Mouse (Mus musculus): Measurements from ENCODE around the gene Iqce. TPM values are rescaled to one million over a fixed set of nuclear protein-coding genes. Genes with fewer than 3 reads are reported as not detected.

Gene Iqce
- polyA plus RNA-seq, 1 experiment: 4.8 TPM

DNA sequence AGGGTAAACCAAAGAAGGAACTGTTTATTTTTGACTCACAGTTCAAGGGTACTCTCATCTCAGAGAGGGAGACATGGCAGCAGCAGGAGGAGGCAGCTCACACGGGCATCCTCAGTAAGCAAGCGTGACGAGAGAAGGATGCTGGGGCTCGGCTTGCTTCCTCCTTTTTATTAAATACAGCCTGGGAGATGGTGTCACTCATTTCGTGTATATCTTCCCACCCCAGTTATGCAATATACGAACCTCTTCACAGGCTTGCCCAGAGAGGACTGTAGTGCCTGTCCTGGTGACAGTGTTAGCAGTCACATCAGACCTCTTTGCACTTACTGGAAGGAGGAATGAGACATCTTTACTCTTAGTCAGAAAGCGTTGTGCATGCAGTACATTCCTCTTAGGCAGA is 18.6 kb upstream of the Iqce start:
- no peak overlapping the region for H3K4me3 ChIP-seq
- H3K4me2 ChIP-seq (ENCODE audit: low read depth): no peak overlapping the region
- H3K79me2 ChIP-seq (ENCODE audit: control insufficient read depth, insufficient read depth): no peaks in the 10 kb centered on the region
- no peak overlapping the region for H3ac ChIP-seq (ENCODE audit: control insufficient read depth, insufficient read length)
- H3K27me3 ChIP-seq (ENCODE audit: control insufficient read depth, insufficient read depth, insufficient read length): peaks cover 21% of the 10 kb centered on the region
- TF ChIP-seq MAX (IDR thresholded peaks at IDR 0.05; ENCODE audit: low read depth): no peak
- no peak for TF ChIP-seq POLR2A (IDR thresholded peaks at IDR 0.05; ENCODE audit: insufficient read length, low read depth)
- TF ChIP-seq CEBPB (IDR thresholded peaks at IDR 0.05; ENCODE audit: insufficient read depth, poor library complexity, severe bottlenecking): no peak
- TF ChIP-seq POLR2AphosphoS2 (IDR thresholded peaks at IDR 0.05; ENCODE audit: insufficient read length, low read depth): no peak
- TF ChIP-seq TCF12 (IDR thresholded peaks at IDR 0.05; ENCODE audit: insufficient read depth, poor library complexity, severe bottlenecking): no peak
- no peaks in the 10 kb centered on the region for H3K36me3 ChIP-seq (ENCODE audit: control insufficient read depth, insufficient read depth)

DNA sequence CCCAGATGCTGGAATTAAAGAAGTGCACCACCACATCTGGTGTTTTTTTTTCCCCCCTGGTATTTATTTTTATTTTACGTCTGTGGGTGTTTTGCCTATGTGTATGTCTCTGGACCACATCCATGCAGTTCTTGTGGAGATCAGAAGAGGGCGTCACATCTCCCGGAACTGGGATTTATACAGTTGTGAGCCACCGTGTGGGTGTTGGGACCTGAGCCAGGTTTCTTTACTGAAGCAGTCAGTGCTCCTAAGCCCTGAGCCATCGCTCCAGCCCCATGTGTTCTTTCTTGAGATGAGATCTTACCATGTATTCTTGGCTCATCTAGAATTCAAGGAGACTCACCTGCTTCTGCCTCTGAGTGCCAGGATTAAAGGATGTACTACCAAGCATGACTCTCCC is 8.9 kb upstream of the Iqce start:
- no peak for TF ChIP-seq TCF12 (IDR thresholded peaks at IDR 0.05; ENCODE audit: insufficient read depth, poor library complexity, severe bottlenecking)
- no peaks in the 10 kb centered on the region for H3K27me3 ChIP-seq (ENCODE audit: control insufficient read depth, insufficient read depth, insufficient read length)
- H3K79me2 ChIP-seq (ENCODE audit: control insufficient read depth, insufficient read depth): no peaks in the 10 kb centered on the region
- H3K4me3 ChIP-seq: no peak overlapping the region
- H3K36me3 ChIP-seq (ENCODE audit: control insufficient read depth, insufficient read depth): peaks cover 9% of the 10 kb centered on the region
- H3ac ChIP-seq (ENCODE audit: control insufficient read depth, insufficient read length): no peak overlapping the region
- H3K4me2 ChIP-seq (ENCODE audit: low read depth): no peak overlapping the region

DNA sequence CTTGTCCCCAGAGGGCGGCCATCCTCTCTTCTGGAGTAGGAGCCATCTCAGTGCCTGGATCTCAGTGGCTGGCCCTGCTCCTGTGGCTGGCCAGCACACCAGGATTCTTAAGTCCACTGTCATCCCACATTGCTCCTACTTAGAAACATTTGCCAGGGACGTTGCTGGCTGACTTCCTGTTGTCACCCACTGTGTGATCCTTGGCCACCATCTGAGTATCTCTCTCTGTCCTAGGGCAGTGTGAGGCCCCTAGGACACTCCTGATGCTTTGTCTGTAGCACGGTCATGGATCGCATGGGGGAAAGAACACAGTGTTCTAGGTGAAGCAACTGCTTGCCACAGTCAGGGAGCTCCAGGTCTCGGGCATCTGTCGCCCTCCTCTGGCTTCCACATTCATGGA is 8.1 kb upstream of the Iqce start:
- Histone ChIP-seq H3K4me2 (ENCODE audit: low read depth) (no peak overlapping the region), H3K4me3 (no peak overlapping the region), H3ac (ENCODE audit: control insufficient read depth, insufficient read length) (no peak overlapping the region), H3K36me3 (ENCODE audit: control insufficient read depth, insufficient read depth) (peaks cover 9% of the 10 kb centered on the region), H3K79me2 (ENCODE audit: control insufficient read depth, insufficient read depth) (no peaks in the 10 kb centered on the region), H3K27me3 (ENCODE audit: control insufficient read depth, insufficient read depth, insufficient read length) (no peaks in the 10 kb centered on the region)
- no peak for TF ChIP-seq TCF3 (IDR thresholded peaks at IDR 0.05; ENCODE audit: insufficient read length, low read depth)
- TF ChIP-seq REST (IDR thresholded peaks at IDR 0.05; ENCODE audit: insufficient read depth, insufficient read length): no peak
- no peak for TF ChIP-seq CEBPB (IDR thresholded peaks at IDR 0.05; ENCODE audit: insufficient read depth, poor library complexity, severe bottlenecking)
- no peak for TF ChIP-seq USF1 (IDR thresholded peaks at IDR 0.05; ENCODE audit: low read depth)
- no peak for TF ChIP-seq MYOG (IDR thresholded peaks at IDR 0.05; ENCODE audit: control insufficient read depth in 1 of 3, insufficient read depth in 1 of 3, insufficient read length in 2 of 3, low read depth in 2 of 3)
- TF ChIP-seq E2F4 (IDR thresholded peaks at IDR 0.05; ENCODE audit: insufficient read depth): no peak
- no peak for TF ChIP-seq TCF12 (IDR thresholded peaks at IDR 0.05; ENCODE audit: insufficient read depth, poor library complexity, severe bottlenecking)
- TF ChIP-seq MAX (IDR thresholded peaks at IDR 0.05; ENCODE audit: low read depth): no peak
- no peak for TF ChIP-seq POLR2AphosphoS2 (IDR thresholded peaks at IDR 0.05; ENCODE audit: insufficient read length, low read depth)
- TF ChIP-seq POLR2A (IDR thresholded peaks at IDR 0.05; ENCODE audit: insufficient read length, low read depth): no peak
- TF ChIP-seq SRF (IDR thresholded peaks at IDR 0.05; ENCODE audit: control insufficient read depth, insufficient read length, low read depth): no peak
- TF ChIP-seq MYOD1 (IDR thresholded peaks at IDR 0.05; ENCODE audit: control insufficient read depth in 1 of 3, insufficient read length in 2 of 3, low read depth in 2 of 3): no peak

DNA sequence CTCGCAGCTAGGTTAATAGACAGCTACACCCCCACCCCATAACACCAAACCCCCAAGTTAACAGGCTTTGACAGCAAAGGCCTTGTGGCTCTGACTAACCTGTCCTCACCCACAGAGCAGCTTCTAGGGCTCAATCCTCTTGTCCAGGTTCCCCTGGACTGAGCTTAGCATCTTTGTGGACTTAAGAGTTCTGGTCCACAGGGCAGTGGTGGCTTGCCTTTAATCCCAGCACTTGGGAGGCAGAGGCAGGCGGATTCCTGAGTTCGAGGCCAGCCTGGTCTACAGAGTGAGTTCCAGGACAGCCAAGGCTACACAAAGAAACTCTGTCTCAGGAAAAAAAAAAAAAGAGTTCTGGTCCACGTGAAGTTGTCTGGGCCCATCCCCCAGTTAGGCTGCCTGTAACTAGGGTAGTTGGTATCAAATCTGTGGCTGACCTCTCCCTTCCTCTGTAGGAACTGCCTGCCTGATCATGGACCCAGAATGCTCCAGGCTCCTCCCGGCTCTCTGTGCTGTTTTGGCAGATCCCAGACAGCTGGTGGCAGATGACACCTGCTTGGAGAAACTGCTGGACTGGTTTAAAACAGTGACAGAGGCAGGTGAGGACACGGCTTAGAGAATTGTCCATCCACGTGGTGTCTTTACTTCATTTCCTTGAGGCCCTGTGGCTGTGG is 3.5 kb upstream of the Iqce start:
- Histone ChIP-seq H3ac (ENCODE audit: control insufficient read depth, insufficient read length) (peak overlapping the region; percentile 18), H3K79me2 (ENCODE audit: control insufficient read depth, insufficient read depth) (no peaks in the 10 kb centered on the region), H3K36me3 (ENCODE audit: control insufficient read depth, insufficient read depth) (peaks cover 5% of the 10 kb centered on the region), H3K27me3 (ENCODE audit: control insufficient read depth, insufficient read depth, insufficient read length) (no peaks in the 10 kb centered on the region), H3K4me2 (ENCODE audit: low read depth) (peak overlapping the region; percentile 97), H3K4me3 (peak overlapping the region; percentile 71)
- TF ChIP-seq MYOD1 (IDR thresholded peaks at IDR 0.05; ENCODE audit: control insufficient read depth in 1 of 3, insufficient read length in 2 of 3, low read depth in 2 of 3): peak in 2 of 3 experiments; percentile 34 to 37
- TF ChIP-seq REST (IDR thresholded peaks at IDR 0.05; ENCODE audit: insufficient read depth, insufficient read length): no peak

DNA sequence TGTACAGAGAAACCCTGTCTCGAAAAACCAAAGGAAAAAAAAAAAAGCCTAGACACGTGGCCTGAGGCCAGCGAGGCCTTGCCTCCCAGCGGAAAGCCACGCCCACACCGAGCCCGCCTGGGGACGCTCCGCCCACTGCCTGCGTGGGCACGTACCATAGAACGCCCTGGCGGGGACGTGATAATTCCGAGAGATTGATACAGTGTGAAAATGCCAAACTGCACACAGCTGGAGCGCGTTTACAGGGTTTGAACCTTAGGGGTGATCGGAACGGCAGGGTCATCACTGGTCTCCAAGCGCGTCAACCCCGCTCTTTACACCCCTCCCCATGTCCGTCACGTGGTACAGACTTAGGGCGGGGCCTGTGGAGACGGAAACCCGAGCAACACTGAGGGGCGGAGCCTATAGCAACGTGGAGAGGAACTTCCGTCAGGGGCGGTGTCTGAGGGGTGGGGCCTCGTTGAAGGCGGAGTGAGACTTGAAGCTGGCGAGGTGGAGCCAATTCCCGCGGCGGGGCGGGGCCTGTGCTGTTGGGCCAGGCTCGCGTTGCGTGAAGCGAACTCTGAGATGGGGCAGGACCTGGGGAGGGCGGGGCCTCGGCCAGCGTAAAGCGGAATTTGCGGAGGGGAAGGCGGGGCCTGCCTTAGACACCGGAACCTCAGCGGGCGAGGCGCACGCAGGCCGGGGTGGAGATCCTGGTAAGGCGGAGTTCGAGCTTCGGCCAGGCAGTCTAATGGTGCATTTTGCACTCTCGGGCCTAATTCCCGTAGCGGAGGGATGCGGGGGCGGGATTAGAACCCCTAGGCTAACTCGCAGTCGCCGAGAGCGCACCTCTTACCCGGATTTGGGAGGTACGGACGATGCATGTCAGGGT is 2.4 kb upstream of the Iqce start, which contains the start of gene Brat1:
Brat1 (plus strand) TSS at position 634 of the 874 bp plus-strand sequence.
- H3ac ChIP-seq (ENCODE audit: control insufficient read depth, insufficient read length): peak within 1 kb of the TSS; percentile 18
- H3K79me2 ChIP-seq (ENCODE audit: control insufficient read depth, insufficient read depth): no peaks in the 10 kb centered on the region
- peaks cover 5% of the 10 kb centered on the region for H3K36me3 ChIP-seq (ENCODE audit: control insufficient read depth, insufficient read depth)
- peak within 1 kb of the TSS; percentile 97 for H3K4me2 ChIP-seq (ENCODE audit: low read depth)
- no peaks in the 10 kb centered on the region for H3K27me3 ChIP-seq (ENCODE audit: control insufficient read depth, insufficient read depth, insufficient read length)
- TF ChIP-seq MYOD1 (IDR thresholded peaks at IDR 0.05; ENCODE audit: control insufficient read depth in 1 of 3, insufficient read length in 2 of 3, low read depth in 2 of 3): peak in 1 of 3 experiments; percentile 7
- TF ChIP-seq TCF12 (IDR thresholded peaks at IDR 0.05; ENCODE audit: insufficient read depth, poor library complexity, severe bottlenecking): no peak
- TF ChIP-seq REST (IDR thresholded peaks at IDR 0.05; ENCODE audit: insufficient read depth, insufficient read length): no peak
- no peak for TF ChIP-seq E2F4 (IDR thresholded peaks at IDR 0.05; ENCODE audit: insufficient read depth)
- TF ChIP-seq MYOG (IDR thresholded peaks at IDR 0.05; ENCODE audit: control insufficient read depth in 1 of 3, insufficient read depth in 1 of 3, insufficient read length in 2 of 3, low read depth in 2 of 3): no peak
- TF ChIP-seq USF1 (IDR thresholded peaks at IDR 0.05; ENCODE audit: low read depth): peak; percentile 96
- no peak for TF ChIP-seq MAX (IDR thresholded peaks at IDR 0.05; ENCODE audit: low read depth)
- peak; percentile 94 for TF ChIP-seq POLR2AphosphoS2 (IDR thresholded peaks at IDR 0.05; ENCODE audit: insufficient read length, low read depth)
- TF ChIP-seq SRF (IDR thresholded peaks at IDR 0.05; ENCODE audit: control insufficient read depth, insufficient read length, low read depth): no peak
- no peak for TF ChIP-seq TCF3 (IDR thresholded peaks at IDR 0.05; ENCODE audit: insufficient read length, low read depth)
- no peak for TF ChIP-seq CEBPB (IDR thresholded peaks at IDR 0.05; ENCODE audit: insufficient read depth, poor library complexity, severe bottlenecking)
- peak; percentile 98 for TF ChIP-seq POLR2A (IDR thresholded peaks at IDR 0.05; ENCODE audit: insufficient read length, low read depth)
- peak within 1 kb of the TSS; percentile 71 for H3K4me3 ChIP-seq
